Mouse (Mus musculus) neural tube, embryonic 14.5 days (tissue): ENCODE data around the gene Olfr522. TPM values are rescaled to one million over a fixed set of nuclear protein-coding genes. Genes with fewer than 3 reads are reported as not detected.
A peak's percentile ranks its signal among the peaks of the same experiment; 100 is the strongest.
"Not testable (repeated sequence)": the region's sequence is repeated elsewhere in the genome, so short reads cannot be mapped to it uniquely, and the experiment has no call there.

Experiments used
- ATAC-seq: fragments of 200-750 bp; cut with Nextera tagmentation; 2 replicates; pipeline ENCODE4 v1.8.0; 2017; ENCODE audit warnings: low read depth, mild to moderate bottlenecking, moderate TSS enrichment, moderate library complexity
- H3K27ac ChIP-seq: fragments of 300-500 bp; sonication (generic); 2 replicates; pipeline ENCODE4 v1.5.1; 2014; ENCODE audit warnings: low read depth, mild to moderate bottlenecking, control low read depth, low read length, moderate library complexity, mixed read lengths
- H3K27me3 ChIP-seq: fragments of 300-500 bp; sonication (generic); 2 replicates; pipeline ENCODE4 v1.6.1; 2014; ENCODE audit warnings: low read length; ENCODE audit not compliant: control insufficient read depth, insufficient read depth
- H3K36me3 ChIP-seq: fragments of 300-500 bp; sonication (generic); 2 replicates; pipeline ENCODE4 v1.6.1; 2014; ENCODE audit warnings: low read length, mixed read lengths; ENCODE audit not compliant: control insufficient read depth, insufficient read depth
- H3K4me1 ChIP-seq: fragments of 300-500 bp; sonication (generic); 2 replicates; pipeline ENCODE4 v1.6.1; 2014; ENCODE audit warnings: low read length; ENCODE audit not compliant: control insufficient read depth, insufficient read depth
- H3K4me2 ChIP-seq: fragments of 300-500 bp; sonication (generic); 2 replicates; pipeline ENCODE4 v1.6.1; 2014; ENCODE audit warnings: mild to moderate bottlenecking, low read depth, low read length, control low read depth
- H3K4me3 ChIP-seq: fragments of 300-500 bp; sonication (generic); 2 replicates; pipeline ENCODE4 v1.5.1; 2014; ENCODE audit warnings: low read depth, low read length, control low read depth, mixed read lengths
- H3K9ac ChIP-seq: fragments of 300-500 bp; sonication (generic); replicated peaks from 2 replicates; pipeline ENCODE4 v1.6.1; 2014; ENCODE audit warnings: low read depth, mild to moderate bottlenecking, control low read depth, low read length, mixed read lengths
- H3K9me3 ChIP-seq: fragments of 300-500 bp; sonication (generic); 2 replicates; pipeline ENCODE4 v1.6.1; 2016; ENCODE audit warnings: low read length; ENCODE audit not compliant: control insufficient read depth
- WGBS: fragments of 180-500 bp; shearing (Covaris S2); extraction: QIAGEN DNeasy Blood & Tissue Kit; methylation state at CpG from one replicate; pipeline ENCODE4 v1.1.7; 2014; 5-methylcytosine and 5-hydroxymethylcytosine counted together
- polyA plus RNA-seq: library from polyadenylated mRNA; unstranded; fragments of >200 nt; fragmentation: Nextera tagmentation; extraction: Ambion mirVana; gene quantifications from 2 replicates; pipeline ENCODE4 v1.2.1, GENCODE M21; 2014

The Olfr522 gene
- polyA plus RNA-seq, 1 experiment from 2014 or later, result not detected

- ATAC-seq, result no peak
- H3K4me3 ChIP-seq, result no peak overlapping the region
- no peak overlapping the region for H3K4me2 ChIP-seq
- H3K36me3 ChIP-seq, result no peaks in the 10 kb centered on the region; the same call in 1 of the 2 replicates
- H3K27me3 ChIP-seq, result no peaks in the 10 kb centered on the region
- WGBS, result 8% methylated on average over 14 of the region's 14 CpGs
- H3K9me3 ChIP-seq, result no peaks in the 10 kb centered on the region
- no peak overlapping the region for H3K27ac ChIP-seq
- peaks cover 4% of the 10 kb centered on the region; the same call in 1 of the 2 replicates for H3K4me1 ChIP-seq
- H3K9ac ChIP-seq, result no peak overlapping the region
These were observed 23.2 kb downstream of the Olfr522 start for GRCm38 (mm10) chr7:140141350-140141749.

DNA sequence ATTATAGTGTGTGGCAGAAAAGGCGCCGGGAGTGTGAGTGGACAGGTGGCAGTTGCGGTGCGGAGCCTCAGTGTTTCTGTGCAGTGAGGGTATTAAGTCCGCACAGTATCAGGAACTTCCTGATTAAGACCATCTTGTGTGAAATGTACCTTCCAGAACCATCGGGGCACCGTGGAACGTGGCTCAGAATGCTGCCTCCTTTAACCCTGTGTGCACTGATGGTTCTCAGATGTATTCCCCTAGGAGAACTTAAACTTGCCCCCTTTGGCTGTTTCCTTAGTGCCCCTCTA is 26.6 kb downstream of the Olfr522 start:
- Histone ChIP-seq H3K9ac (peak overlapping the region; percentile 77), H3K4me1 (peaks cover 4% of the 10 kb centered on the region; the same call in 1 of the 2 replicates), H3K27ac (peak overlapping the region; percentile 73), H3K27me3 (no peaks in the 10 kb centered on the region), H3K9me3 (no peaks in the 10 kb centered on the region), H3K4me2 (peak overlapping the region; percentile 92), H3K4me3 (peak overlapping the region; percentile 80), H3K36me3 (no peaks in the 10 kb centered on the region)
- no peak for ATAC-seq
- under 1% methylated on average over 8 of the region's 8 CpGs for WGBS

GRCm38 (mm10) chr7:140137135-140138020 is 27.2 kb downstream of the Olfr522 start, which contains the start of gene Mtg1:
Gene Mtg1, plus strand, starts transcription at chr7:140137564.
- Histone ChIP-seq H3K27me3 (no peaks in the 10 kb centered on the region), H3K9me3 (no peaks in the 10 kb centered on the region), H3K27ac (peak within 1 kb of the TSS; percentile 73), H3K4me3 (peak within 1 kb of the TSS; percentile 80), H3K4me1 (peaks cover 4% of the 10 kb centered on the region; the same call in 1 of the 2 replicates), H3K9ac (peak within 1 kb of the TSS; percentile 77), H3K4me2 (peak within 1 kb of the TSS; percentile 92), H3K36me3 (no peaks in the 10 kb centered on the region)
- peak; percentile 98 for ATAC-seq
- 2% methylated on average over 38 of the region's 39 CpGs for WGBS

- H3K9me3 ChIP-seq, result no peaks in the 10 kb centered on the region
- no peaks in the 10 kb centered on the region for H3K36me3 ChIP-seq
- H3K4me2 ChIP-seq, result no peak overlapping the region
- no peak overlapping the region for H3K9ac ChIP-seq
- H3K4me1 ChIP-seq, result peaks cover 4% of the 10 kb centered on the region; the same call in 1 of the 2 replicates
- H3K4me3 ChIP-seq, result no peak overlapping the region
- H3K27me3 ChIP-seq, result no peaks in the 10 kb centered on the region
- no peak for ATAC-seq
- H3K27ac ChIP-seq, result no peak overlapping the region
- 91% methylated on average over 5 of the region's 5 CpGs for WGBS
These were observed 29.3 kb downstream of the Olfr522 start for GRCm38 (mm10) chr7:140135106-140135770.

GRCm38 (mm10) chr7:140134033-140134432 is 30.5 kb downstream of the Olfr522 start:
- not testable (repeated sequence) for ATAC-seq
- 97% methylated on average over 5 of the region's 7 CpGs for WGBS

GRCm38 (mm10) chr7:140132184-140132583 is 32.4 kb downstream of the Olfr522 start:
- H3K36me3 ChIP-seq, H3K9ac ChIP-seq, H3K4me1 ChIP-seq, ATAC-seq, H3K4me2 ChIP-seq, H3K27ac ChIP-seq, H3K4me3 ChIP-seq, H3K9me3 ChIP-seq, H3K27me3 ChIP-seq: not testable (repeated sequence)
- WGBS, result 87% methylated on average over 7 of the region's 7 CpGs

More at GRCm38 (mm10) chr7:140134033-140134432, 30.5 kb downstream of the Olfr522 start:
- H3K4me3 ChIP-seq, H3K4me2 ChIP-seq, H3K9me3 ChIP-seq, H3K36me3 ChIP-seq, H3K9ac ChIP-seq, H3K27me3 ChIP-seq, H3K27ac ChIP-seq, H3K4me1 ChIP-seq: not testable (repeated sequence)

GRCm38 (mm10) chr7:140127911-140128310 is 36.7 kb downstream of the Olfr522 start:
- Histone ChIP-seq H3K4me1 (no peaks in the 10 kb centered on the region), H3K4me2 (no peak overlapping the region), H3K27ac (no peak overlapping the region), H3K27me3 (no peaks in the 10 kb centered on the region), H3K9ac (no peak overlapping the region), H3K4me3 (no peak overlapping the region), H3K9me3 (no peaks in the 10 kb centered on the region), H3K36me3 (no peaks in the 10 kb centered on the region)
- WGBS, result 87% methylated on average over 2 of the region's 2 CpGs
- ATAC-seq, result no peak

DNA sequence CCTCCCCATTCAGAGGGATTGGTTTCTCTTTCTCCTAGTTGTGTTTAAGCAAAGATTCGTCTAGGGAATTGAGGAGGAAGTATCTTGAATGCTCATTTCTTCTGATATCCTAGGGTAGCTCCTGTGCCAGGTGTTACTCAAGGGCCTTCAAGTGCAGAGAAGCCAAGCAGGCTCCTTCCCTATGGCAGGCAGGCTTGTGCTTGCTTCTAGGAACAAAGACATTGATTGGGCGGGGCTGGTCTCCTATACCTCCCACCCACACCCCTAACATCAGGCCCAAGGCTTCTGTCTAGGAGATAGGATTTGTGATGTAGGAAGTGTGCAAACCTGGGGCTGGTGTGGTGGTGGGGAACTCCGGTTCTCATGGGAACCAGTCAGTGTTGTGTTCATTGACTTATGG is 37.6 kb downstream of the Olfr522 start:
- Histone ChIP-seq H3K4me2 (no peak overlapping the region), H3K9ac (no peak overlapping the region), H3K4me1 (no peaks in the 10 kb centered on the region), H3K9me3 (no peaks in the 10 kb centered on the region), H3K27ac (no peak overlapping the region), H3K27me3 (no peaks in the 10 kb centered on the region), H3K36me3 (no peaks in the 10 kb centered on the region), H3K4me3 (no peak overlapping the region)
- ATAC-seq, result no peak
- WGBS, result 97% methylated on average over 3 of the region's 3 CpGs

DNA sequence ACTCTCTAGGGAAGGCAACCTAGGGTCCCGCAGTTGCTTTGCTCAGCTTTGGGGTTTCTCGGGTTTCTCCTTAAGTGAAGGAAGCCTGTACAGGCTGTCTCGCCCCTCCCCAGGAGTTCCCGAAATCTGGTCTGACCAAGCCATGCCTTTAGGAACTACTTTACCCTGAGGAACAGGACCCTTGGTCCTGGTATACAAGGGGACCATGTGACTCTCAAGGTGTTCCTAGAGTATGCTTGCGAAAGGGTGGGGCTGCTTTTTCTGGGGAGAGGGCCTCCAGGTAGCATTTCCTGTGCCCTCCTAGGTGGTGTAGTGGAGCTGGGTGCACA is 38.6 kb downstream of the Olfr522 start:
- Histone ChIP-seq H3K27ac (no peak overlapping the region), H3K4me1 (no peaks in the 10 kb centered on the region), H3K4me3 (peak overlapping the region; percentile 58), H3K36me3 (no peaks in the 10 kb centered on the region), H3K9me3 (no peaks in the 10 kb centered on the region), H3K4me2 (peak overlapping the region; percentile 60), H3K9ac (peak overlapping the region; percentile 65), H3K27me3 (no peaks in the 10 kb centered on the region)
- 10% methylated on average over 5 of the region's 5 CpGs for WGBS
- ATAC-seq, result no peak
